Mouse (Mus musculus): ENCODE measurements around the gene Rxfp3. TPM values are rescaled to one million over a fixed set of nuclear protein-coding genes. Genes with fewer than 3 reads are reported as not detected.

Gene Rxfp3
- polyA plus RNA-seq (2012; rRNA removed), result 0.03 and 0.05 TPM in 2 replicates

DNA sequence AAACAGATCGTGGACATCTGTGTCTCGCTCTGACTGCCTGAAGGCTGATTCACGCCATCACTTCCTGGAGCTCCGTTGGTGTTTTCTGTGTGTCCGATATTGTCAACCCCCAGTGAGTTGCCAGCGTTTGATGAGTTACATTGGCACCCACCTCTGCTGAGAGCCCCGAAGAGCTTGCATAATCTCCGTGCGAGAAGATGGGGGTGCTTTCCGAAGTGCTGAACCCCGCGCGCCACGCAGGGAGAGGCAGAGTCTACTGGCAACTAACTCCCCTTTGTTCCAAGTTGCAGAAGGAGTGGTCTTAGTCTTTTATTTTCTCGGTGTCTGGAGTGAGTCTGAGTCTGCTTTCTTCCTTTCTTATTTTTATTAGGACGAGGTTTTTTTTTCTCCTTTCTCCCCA, at the start of gene Rxfp3:
Gene Rxfp3, minus strand, starts transcription at position 281 of the 400 bp plus-strand sequence.
- H3K27me3 ChIP-seq (ENCODE audit: control insufficient read depth, insufficient read depth, low read length), result no peaks in the 10 kb centered on the region; the same call in 1 of the 2 replicates
- WGBS, result 8% methylated on average over 16 of the region's 16 CpGs
- no peak for DNase-seq
- H3K4me1 ChIP-seq (replicated peaks; ENCODE audit: control insufficient read depth, insufficient read depth, low read length), result no peaks in the 10 kb centered on the region
- no peak within 1 kb of the TSS for H3K4me3 ChIP-seq (ENCODE audit: control insufficient read depth, insufficient read depth, low read length)
- no peak for TF ChIP-seq CTCF (IDR thresholded peaks at IDR 0.05; ENCODE audit: borderline replicate concordance, control insufficient read depth, extremely low read depth, insufficient read depth, low read length, poor library complexity)
- no peak for TF ChIP-seq POLR2A (IDR thresholded peaks at IDR 0.05; ENCODE audit: control insufficient read depth, extremely low read depth, insufficient read depth, low read length, poor library complexity)
- H3K36me3 ChIP-seq (ENCODE audit: control insufficient read depth, insufficient read depth, low read length), result no peaks in the 10 kb centered on the region
- H3K27ac ChIP-seq (ENCODE audit: control insufficient read depth, insufficient read depth, low read length), result no peak within 1 kb of the TSS

GRCm38 (mm10) chr15:11084993-11085365, 47.2 kb upstream of the Rxfp3 start:
- 78% methylated on average over 1 of the region's 1 CpGs for WGBS
- TF ChIP-seq CTCF (IDR thresholded peaks at IDR 0.05; ENCODE audit: borderline replicate concordance, control insufficient read depth, extremely low read depth, insufficient read depth, low read length, poor library complexity) (no peak), POLR2A (IDR thresholded peaks at IDR 0.05; ENCODE audit: control insufficient read depth, extremely low read depth, insufficient read depth, low read length, poor library complexity) (no peak)
- H3K4me1 ChIP-seq (replicated peaks; ENCODE audit: control insufficient read depth, insufficient read depth, low read length), result no peaks in the 10 kb centered on the region
- no peaks in the 10 kb centered on the region for H3K27me3 ChIP-seq (ENCODE audit: control insufficient read depth, insufficient read depth, low read length)
- DNase-seq, result no peak
- no peak overlapping the region for H3K4me3 ChIP-seq (ENCODE audit: control insufficient read depth, insufficient read depth, low read length)
- H3K27ac ChIP-seq (ENCODE audit: control insufficient read depth, insufficient read depth, low read length), result no peak overlapping the region
- no peaks in the 10 kb centered on the region for H3K36me3 ChIP-seq (ENCODE audit: control insufficient read depth, insufficient read depth, low read length)

GRCm38 (mm10) chr15:11084241-11084992, 46.6 kb upstream of the Rxfp3 start:
- no peak for DNase-seq
- TF ChIP-seq CTCF (IDR thresholded peaks at IDR 0.05; ENCODE audit: borderline replicate concordance, control insufficient read depth, extremely low read depth, insufficient read depth, low read length, poor library complexity) (no peak), POLR2A (IDR thresholded peaks at IDR 0.05; ENCODE audit: control insufficient read depth, extremely low read depth, insufficient read depth, low read length, poor library complexity) (no peak)
- no peak overlapping the region for H3K4me3 ChIP-seq (ENCODE audit: control insufficient read depth, insufficient read depth, low read length)
- no peaks in the 10 kb centered on the region for H3K27me3 ChIP-seq (ENCODE audit: control insufficient read depth, insufficient read depth, low read length)
- no peaks in the 10 kb centered on the region for H3K36me3 ChIP-seq (ENCODE audit: control insufficient read depth, insufficient read depth, low read length)
- H3K27ac ChIP-seq (ENCODE audit: control insufficient read depth, insufficient read depth, low read length), result no peak overlapping the region
- 68% methylated on average over 9 of the region's 9 CpGs for WGBS
- H3K4me1 ChIP-seq (replicated peaks; ENCODE audit: control insufficient read depth, insufficient read depth, low read length), result no peaks in the 10 kb centered on the region

GRCm38 (mm10) chr15:11083678-11084077, 45.9 kb upstream of the Rxfp3 start:
- no peak for DNase-seq
- TF ChIP-seq CTCF (IDR thresholded peaks at IDR 0.05; ENCODE audit: borderline replicate concordance, control insufficient read depth, extremely low read depth, insufficient read depth, low read length, poor library complexity), result no peak
- TF ChIP-seq POLR2A (IDR thresholded peaks at IDR 0.05; ENCODE audit: control insufficient read depth, extremely low read depth, insufficient read depth, low read length, poor library complexity), result no peak
- 95% methylated on average over 3 of the region's 3 CpGs for WGBS
- H3K27ac ChIP-seq (ENCODE audit: control insufficient read depth, insufficient read depth, low read length), result no peak overlapping the region
- no peak overlapping the region for H3K4me3 ChIP-seq (ENCODE audit: control insufficient read depth, insufficient read depth, low read length)
- no peaks in the 10 kb centered on the region for H3K27me3 ChIP-seq (ENCODE audit: control insufficient read depth, insufficient read depth, low read length)
- H3K36me3 ChIP-seq (ENCODE audit: control insufficient read depth, insufficient read depth, low read length), result no peaks in the 10 kb centered on the region
- H3K4me1 ChIP-seq (replicated peaks; ENCODE audit: control insufficient read depth, insufficient read depth, low read length), result no peaks in the 10 kb centered on the region

DNA sequence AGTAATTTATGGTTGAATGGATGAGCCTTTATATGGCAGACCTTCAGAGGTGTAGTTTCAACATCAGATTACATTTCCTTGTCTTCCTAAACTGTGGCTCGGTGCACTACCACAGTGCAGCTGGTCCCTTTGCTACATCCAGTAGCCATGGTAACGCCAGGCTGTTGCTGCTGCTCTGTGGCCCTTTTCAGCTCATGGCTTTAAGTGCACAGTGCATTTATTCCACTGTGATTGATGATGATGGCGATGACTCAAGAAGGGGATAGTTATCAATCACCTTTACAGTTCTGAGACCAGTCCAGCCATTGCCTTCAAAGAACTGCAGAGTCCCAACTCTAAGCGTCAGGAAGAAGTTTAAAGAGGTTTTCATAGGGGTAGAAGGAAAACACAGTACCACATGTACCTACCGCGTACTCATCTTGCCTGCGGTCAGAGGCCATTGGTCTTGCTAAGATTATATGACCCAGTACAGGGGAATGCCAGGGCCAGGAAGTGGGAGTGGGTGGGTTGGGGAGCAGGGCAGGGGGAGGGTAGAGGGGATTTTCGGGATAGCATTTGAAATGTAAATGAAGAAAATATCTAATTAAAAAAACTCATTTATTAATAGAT, 45.3 kb upstream of the Rxfp3 start:
- DNase-seq, result no peak
- H3K27ac ChIP-seq (ENCODE audit: control insufficient read depth, insufficient read depth, low read length), result no peak overlapping the region
- no peaks in the 10 kb centered on the region for H3K27me3 ChIP-seq (ENCODE audit: control insufficient read depth, insufficient read depth, low read length)
- TF ChIP-seq POLR2A (IDR thresholded peaks at IDR 0.05; ENCODE audit: control insufficient read depth, extremely low read depth, insufficient read depth, low read length, poor library complexity) (no peak), CTCF (IDR thresholded peaks at IDR 0.05; ENCODE audit: borderline replicate concordance, control insufficient read depth, extremely low read depth, insufficient read depth, low read length, poor library complexity) (no peak)
- H3K4me3 ChIP-seq (ENCODE audit: control insufficient read depth, insufficient read depth, low read length), result no peak overlapping the region
- H3K4me1 ChIP-seq (replicated peaks; ENCODE audit: control insufficient read depth, insufficient read depth, low read length), result no peaks in the 10 kb centered on the region
- WGBS, result 96% methylated on average over 8 of the region's 8 CpGs
- no peaks in the 10 kb centered on the region for H3K36me3 ChIP-seq (ENCODE audit: control insufficient read depth, insufficient read depth, low read length)

DNA sequence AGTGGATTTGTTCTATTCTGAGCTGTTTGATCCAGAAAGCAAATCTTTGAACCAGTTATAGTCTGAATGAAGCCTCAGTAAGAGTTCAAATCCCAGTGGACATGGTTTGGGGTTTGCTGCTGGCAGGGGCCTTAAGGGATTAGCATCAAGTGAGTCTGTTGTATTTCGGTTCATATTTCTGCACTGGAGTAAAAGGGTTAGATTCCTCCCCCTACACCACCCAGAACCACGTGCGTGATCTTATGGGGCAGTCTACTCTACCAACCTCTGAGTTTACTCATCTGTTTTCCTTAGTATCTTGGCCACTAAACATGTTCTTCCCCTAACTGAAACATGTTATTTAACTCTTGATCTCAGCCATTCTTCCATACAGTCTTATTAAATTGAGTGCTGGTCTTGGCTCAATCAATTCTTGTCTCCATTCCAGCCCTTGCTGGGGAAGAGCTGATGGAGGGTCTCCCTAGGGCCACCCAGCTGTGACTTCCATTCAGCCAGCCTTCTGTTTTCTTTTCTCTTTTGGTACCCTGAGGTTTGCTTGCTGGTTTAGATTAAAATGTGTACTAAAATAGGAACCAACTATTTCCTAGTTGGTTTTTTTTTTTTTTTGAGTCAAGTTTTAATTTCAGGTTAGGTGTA, 38.1 kb upstream of the Rxfp3 start:
- Histone ChIP-seq H3K4me1 (replicated peaks; ENCODE audit: control insufficient read depth, insufficient read depth, low read length) (no peaks in the 10 kb centered on the region), H3K27me3 (ENCODE audit: control insufficient read depth, insufficient read depth, low read length) (no peaks in the 10 kb centered on the region), H3K27ac (ENCODE audit: control insufficient read depth, insufficient read depth, low read length) (no peak overlapping the region), H3K36me3 (ENCODE audit: control insufficient read depth, insufficient read depth, low read length) (no peaks in the 10 kb centered on the region), H3K4me3 (ENCODE audit: control insufficient read depth, insufficient read depth, low read length) (no peak overlapping the region)
- 85% methylated on average over 3 of the region's 3 CpGs for WGBS
- TF ChIP-seq POLR2A (IDR thresholded peaks at IDR 0.05; ENCODE audit: control insufficient read depth, extremely low read depth, insufficient read depth, low read length, poor library complexity) (no peak), CTCF (IDR thresholded peaks at IDR 0.05; ENCODE audit: borderline replicate concordance, control insufficient read depth, extremely low read depth, insufficient read depth, low read length, poor library complexity) (no peak)
- no peak for DNase-seq
